Mouse (Mus musculus) forebrain, embryonic 12.5 days (tissue): ENCODE measurements at regions not wholly inside any gene's neighbourhood (a gene's known extent, or its start where the extent isn't known, plus 50 kb on each side); places are given as distances from the start of the nearest gene placed in this dataset.

Source experiments
- ATAC-seq: fragments of 200-750 bp; cut with Nextera tagmentation; 2 replicates; pipeline ENCODE4 v1.8.0; 2017; ENCODE audit warnings: moderate TSS enrichment; ENCODE audit not compliant: low FRiP score
- H3K27ac ChIP-seq: fragments of 300-500 bp; sonication (generic); 2 replicates; pipeline ENCODE4 v1.5.1; 2016; ENCODE audit warnings: mild to moderate bottlenecking
- H3K27me3 ChIP-seq: fragments of 300-500 bp; sonication (generic); 2 replicates; pipeline ENCODE4 v1.6.1; 2016; ENCODE audit warnings: mild to moderate bottlenecking
- H3K36me3 ChIP-seq: fragments of 300-500 bp; sonication (generic); replicated peaks from 2 replicates; pipeline ENCODE4 v1.6.1; 2016; ENCODE audit warnings: mild to moderate bottlenecking
- H3K4me1 ChIP-seq: fragments of 300-500 bp; sonication (generic); 2 replicates; pipeline ENCODE4 v1.6.1; 2016
- H3K4me2 ChIP-seq: fragments of 300-500 bp; sonication (generic); 2 replicates; pipeline ENCODE4 v1.6.1; 2016; ENCODE audit warnings: mild to moderate bottlenecking, moderate library complexity
- H3K4me3 ChIP-seq: fragments of 300-500 bp; sonication (generic); replicated peaks from 2 replicates; pipeline ENCODE4 v1.5.1; 2016; ENCODE audit warnings: mild to moderate bottlenecking
- H3K9ac ChIP-seq: fragments of 300-500 bp; sonication (generic); 2 replicates; pipeline ENCODE4 v1.6.1; 2016; ENCODE audit warnings: mild to moderate bottlenecking
- H3K9me3 ChIP-seq: fragments of 300-500 bp; sonication (generic); 2 replicates; pipeline ENCODE4 v1.6.1; 2016
- WGBS: fragments of 180-500 bp; shearing (Covaris S2); methylation state at CpG from one replicate; pipeline ENCODE4 v1.1.7; 2016; 5-methylcytosine and 5-hydroxymethylcytosine counted together

DNA sequence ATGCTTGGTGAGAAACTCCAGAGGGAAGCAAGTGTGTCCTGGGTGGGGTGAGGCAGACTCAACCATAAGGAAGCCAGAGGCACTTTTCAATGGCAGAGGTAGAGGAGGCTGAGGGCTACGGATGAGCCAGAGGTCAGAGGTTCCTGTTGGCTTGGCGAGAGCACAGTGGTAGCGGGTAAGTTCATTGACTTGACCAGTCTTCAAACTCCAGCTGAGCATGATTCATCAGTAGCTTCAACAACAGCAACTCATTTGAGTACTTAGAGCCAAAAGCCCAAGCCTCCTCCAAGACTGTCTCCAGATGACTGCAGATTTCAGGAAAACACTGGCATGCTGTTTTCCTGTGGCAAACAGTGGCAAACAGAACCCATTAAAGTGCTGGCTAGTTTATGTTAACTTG, 65.8 kb upstream of the Tspan2 start:
- 88% methylated on average over 3 of the region's 3 CpGs for WGBS

DNA sequence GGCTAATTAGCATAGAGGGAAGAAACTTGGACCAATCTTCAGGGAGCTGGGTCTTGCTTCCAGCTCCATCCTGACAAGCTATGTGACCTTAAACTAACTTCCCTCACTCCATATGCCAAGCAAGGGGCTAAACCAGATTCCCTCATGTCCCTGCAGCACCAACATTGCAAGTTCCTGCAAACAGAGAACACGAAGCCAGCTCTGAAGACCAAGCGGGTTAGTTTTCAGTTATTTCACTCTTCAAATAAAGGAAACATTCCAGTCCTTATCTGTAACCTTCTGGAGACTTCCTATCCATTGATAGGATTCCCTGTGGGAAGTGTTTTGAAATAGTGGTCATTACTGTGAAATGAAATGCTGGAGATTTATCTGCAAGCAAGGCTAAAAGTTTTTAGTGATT, 64.4 kb upstream of the Tspan2 start:
- Histone ChIP-seq H3K27ac (no peak overlapping the region), H3K4me3 (no peak overlapping the region), H3K4me2 (no peak overlapping the region), H3K9ac (no peak overlapping the region), H3K36me3 (no peaks in the 10 kb centered on the region), H3K27me3 (no peaks in the 10 kb centered on the region), H3K4me1 (no peaks in the 10 kb centered on the region), H3K9me3 (no peaks in the 10 kb centered on the region)
- 84% methylated on average over 2 of the region's 2 CpGs for WGBS
- ATAC-seq = no peak

More for the DNA sequence above, 65.8 kb upstream of the Tspan2 start:
- Histone ChIP-seq H3K27ac (no peak overlapping the region), H3K36me3 (no peaks in the 10 kb centered on the region), H3K4me1 (no peaks in the 10 kb centered on the region), H3K27me3 (no peaks in the 10 kb centered on the region), H3K9me3 (no peaks in the 10 kb centered on the region), H3K4me2 (no peak overlapping the region), H3K4me3 (no peak overlapping the region), H3K9ac (no peak overlapping the region)
- ATAC-seq = no peak

DNA sequence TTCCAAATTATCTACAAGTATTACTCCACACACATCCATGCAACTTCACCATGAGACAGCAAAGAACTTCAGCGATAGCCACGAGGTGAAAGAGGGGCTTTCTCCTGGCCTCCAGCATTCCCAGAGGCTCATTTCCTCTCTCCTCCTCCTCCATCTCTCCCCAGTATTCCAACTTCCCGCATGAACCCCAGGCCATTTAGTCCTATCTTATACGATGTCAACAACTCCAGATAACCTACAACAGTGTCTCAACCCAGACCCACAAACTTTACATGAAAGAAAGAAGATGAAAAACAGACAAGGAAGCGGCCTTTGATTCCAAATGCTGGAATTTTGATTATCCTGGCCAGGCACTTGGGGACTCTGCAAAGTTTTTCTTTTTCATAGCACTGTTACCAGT, 63.8 kb upstream of the Tspan2 start:
- Histone ChIP-seq H3K27me3 (no peaks in the 10 kb centered on the region), H3K4me1 (no peaks in the 10 kb centered on the region), H3K4me2 (no peak overlapping the region), H3K36me3 (no peaks in the 10 kb centered on the region), H3K27ac (no peak overlapping the region), H3K9ac (no peak overlapping the region), H3K9me3 (no peaks in the 10 kb centered on the region), H3K4me3 (no peak overlapping the region)
- WGBS = 85% methylated on average over 5 of the region's 5 CpGs
- ATAC-seq = no peak

DNA sequence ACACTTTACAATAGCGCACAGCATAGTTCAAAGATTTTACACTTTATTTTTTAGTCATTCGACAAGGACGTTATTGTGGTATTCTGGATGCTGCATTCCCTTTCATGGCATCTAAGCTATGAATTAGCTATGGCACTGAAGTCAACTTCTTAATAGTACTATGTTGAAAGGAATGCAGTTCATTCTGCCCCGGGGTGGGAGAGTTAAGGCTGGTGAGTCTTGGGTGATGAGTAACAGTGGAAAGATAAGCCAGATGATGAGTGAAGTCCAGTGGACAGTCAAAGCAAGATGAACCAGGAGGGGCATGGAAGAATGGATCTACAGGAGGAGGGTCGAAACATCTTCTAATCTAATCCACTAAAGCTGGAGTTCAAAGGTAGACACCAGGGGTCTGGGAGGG, 63.4 kb upstream of the Tspan2 start:
- no peak overlapping the region for H3K27ac ChIP-seq
- WGBS = 88% methylated on average over 5 of the region's 5 CpGs
- H3K4me2 ChIP-seq = no peak overlapping the region
- H3K4me1 ChIP-seq = no peaks in the 10 kb centered on the region
- H3K9ac ChIP-seq = no peak overlapping the region
- no peak for ATAC-seq
- H3K36me3 ChIP-seq = no peaks in the 10 kb centered on the region
- H3K27me3 ChIP-seq = no peaks in the 10 kb centered on the region
- H3K9me3 ChIP-seq = no peaks in the 10 kb centered on the region
- no peak overlapping the region for H3K4me3 ChIP-seq

DNA sequence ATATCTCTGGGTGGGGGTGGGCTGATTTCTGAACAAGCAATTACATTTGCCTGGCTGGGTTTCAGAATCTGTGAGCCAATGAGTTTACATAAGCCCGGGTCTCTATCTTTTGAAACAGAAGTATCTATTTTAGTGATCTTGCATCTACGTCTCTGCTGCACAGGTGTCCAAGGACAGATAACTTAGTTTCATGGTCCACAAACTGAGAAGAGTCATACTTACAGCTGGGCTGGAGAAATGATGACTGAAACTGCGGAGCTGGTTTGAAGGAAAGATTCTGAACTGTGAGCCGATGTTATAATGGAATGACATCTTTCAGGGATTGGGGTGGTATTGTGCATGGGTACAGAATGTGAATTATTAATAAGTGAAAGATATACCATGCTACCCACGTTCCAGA, 60.8 kb upstream of the Tspan2 start:
- H3K27me3 ChIP-seq = no peaks in the 10 kb centered on the region
- WGBS = 86% methylated on average over 5 of the region's 5 CpGs

DNA sequence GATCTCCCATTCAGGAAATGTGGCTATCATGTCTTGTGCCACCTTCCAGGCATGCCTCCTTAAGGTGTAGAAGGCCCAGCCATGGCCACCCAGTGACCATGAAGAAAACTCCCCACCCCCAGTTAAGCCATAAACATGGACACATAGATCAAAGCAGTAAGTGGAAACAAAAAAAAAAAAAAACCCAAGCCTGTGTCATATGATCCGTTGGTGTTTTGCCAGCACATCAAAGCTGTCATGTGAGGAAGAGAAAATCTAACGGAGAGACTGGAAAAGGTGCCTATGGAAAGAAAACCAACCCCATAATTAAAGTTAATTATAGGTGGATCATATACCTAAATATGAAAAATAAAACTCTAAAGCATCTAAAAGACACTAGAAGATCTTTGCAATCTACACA, 60.3 kb upstream of the Tspan2 start:
- Histone ChIP-seq H3K4me2 (no peak overlapping the region), H3K9ac (no peak overlapping the region), H3K27me3 (no peaks in the 10 kb centered on the region), H3K4me1 (no peaks in the 10 kb centered on the region), H3K4me3 (no peak overlapping the region), H3K9me3 (no peaks in the 10 kb centered on the region), H3K36me3 (no peaks in the 10 kb centered on the region), H3K27ac (no peak overlapping the region)
- no peak for ATAC-seq
- WGBS = 59% methylated on average over 2 of the region's 2 CpGs

More for the DNA sequence above, 60.8 kb upstream of the Tspan2 start:
- no peak overlapping the region for H3K4me3 ChIP-seq
- H3K9me3 ChIP-seq = no peaks in the 10 kb centered on the region
- no peak for ATAC-seq
- H3K27ac ChIP-seq = no peak overlapping the region
- no peaks in the 10 kb centered on the region for H3K36me3 ChIP-seq
- H3K9ac ChIP-seq = no peak overlapping the region
- H3K4me1 ChIP-seq = no peaks in the 10 kb centered on the region
- H3K4me2 ChIP-seq = no peak overlapping the region

DNA sequence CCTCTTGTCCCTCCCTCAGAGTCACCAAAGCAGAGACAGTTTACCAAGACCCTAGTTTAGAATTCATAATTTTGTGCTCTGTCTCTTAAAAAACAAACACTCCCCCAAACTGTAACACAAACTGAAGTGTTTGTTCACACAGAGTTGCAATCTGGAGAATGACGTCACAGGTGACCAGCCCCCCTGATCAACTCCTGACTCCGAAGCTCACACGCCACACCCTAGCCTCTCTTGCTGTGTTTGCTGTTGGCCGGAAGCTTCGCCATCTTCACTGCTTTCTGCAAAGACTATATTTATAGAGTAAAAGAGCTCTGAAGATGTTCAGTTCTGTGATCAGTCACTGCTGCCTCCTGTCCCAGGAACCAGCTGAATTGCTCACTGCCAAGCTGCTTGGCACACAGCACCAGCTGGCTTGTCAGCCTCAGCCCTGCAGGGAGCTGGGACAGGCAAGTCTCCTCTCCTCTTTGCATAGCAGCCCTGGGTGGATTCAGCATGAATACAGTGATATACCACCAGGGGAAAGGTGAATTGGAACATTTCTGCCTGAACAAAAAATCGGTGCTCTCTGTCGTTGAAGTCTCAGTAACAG, 57.3 kb upstream of the Tspan2 start:
- H3K27me3 ChIP-seq = no peaks in the 10 kb centered on the region
- no peaks in the 10 kb centered on the region for H3K36me3 ChIP-seq
- H3K9me3 ChIP-seq = no peaks in the 10 kb centered on the region
- WGBS = 84% methylated on average over 7 of the region's 7 CpGs
- no peak overlapping the region for H3K4me3 ChIP-seq
- H3K4me1 ChIP-seq = no peaks in the 10 kb centered on the region
- H3K27ac ChIP-seq = no peak overlapping the region
- ATAC-seq = no peak
- no peak overlapping the region for H3K9ac ChIP-seq
- H3K4me2 ChIP-seq = no peak overlapping the region

DNA sequence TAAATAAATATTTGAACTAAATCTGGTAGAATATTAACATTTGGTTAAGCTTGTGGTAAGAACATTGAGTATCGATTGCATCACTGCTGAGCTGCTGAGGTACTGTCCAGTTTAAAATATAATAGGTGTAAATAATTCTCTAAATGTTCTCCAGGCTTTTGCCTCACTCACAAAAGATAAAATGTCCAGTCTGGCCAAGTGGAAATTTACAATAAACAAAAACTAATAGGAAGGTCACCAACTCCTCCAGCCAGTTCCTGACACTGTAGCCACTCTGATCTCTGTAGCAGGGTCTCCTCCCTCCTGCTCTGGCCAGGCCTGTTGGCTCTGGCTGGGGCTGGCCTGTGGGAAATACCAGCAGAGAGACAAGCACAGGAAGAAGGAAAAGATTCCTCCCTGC, 55.8 kb upstream of the Tspan2 start:
- H3K9ac ChIP-seq = no peak overlapping the region
- WGBS = 86% methylated on average over 1 of the region's 1 CpGs

DNA sequence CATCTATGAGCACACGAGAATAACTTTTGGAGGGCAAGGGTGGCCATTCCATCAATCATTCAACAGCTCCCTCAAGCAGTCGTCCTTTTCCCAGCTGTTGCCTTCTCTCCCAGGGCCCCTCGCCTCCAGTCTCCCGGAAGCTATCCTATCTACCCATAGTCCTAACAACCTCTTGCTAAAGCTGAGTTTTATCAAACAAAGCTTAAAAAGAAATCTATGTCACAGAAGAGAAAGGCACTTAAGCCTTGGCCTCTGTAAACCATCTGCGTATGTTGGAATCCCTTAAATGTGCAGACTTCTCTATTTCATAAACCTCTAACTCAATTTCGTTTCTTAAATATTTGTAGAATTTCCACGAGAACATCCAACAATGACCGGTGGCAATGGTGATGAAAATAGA, 51.9 kb upstream of the Tspan2 start:
- Histone ChIP-seq H3K36me3 (no peaks in the 10 kb centered on the region), H3K4me2 (no peak overlapping the region), H3K4me1 (no peaks in the 10 kb centered on the region), H3K9ac (no peak overlapping the region), H3K27me3 (no peaks in the 10 kb centered on the region), H3K27ac (no peak overlapping the region), H3K4me3 (no peak overlapping the region), H3K9me3 (no peaks in the 10 kb centered on the region)
- ATAC-seq = no peak
- WGBS = 87% methylated on average over 8 of the region's 8 CpGs

More for the DNA sequence above, 55.8 kb upstream of the Tspan2 start:
- ATAC-seq = no peak
- Histone ChIP-seq H3K36me3 (no peaks in the 10 kb centered on the region), H3K4me1 (no peaks in the 10 kb centered on the region), H3K4me2 (no peak overlapping the region), H3K4me3 (no peak overlapping the region), H3K27ac (no peak overlapping the region), H3K27me3 (no peaks in the 10 kb centered on the region), H3K9me3 (no peaks in the 10 kb centered on the region)

DNA sequence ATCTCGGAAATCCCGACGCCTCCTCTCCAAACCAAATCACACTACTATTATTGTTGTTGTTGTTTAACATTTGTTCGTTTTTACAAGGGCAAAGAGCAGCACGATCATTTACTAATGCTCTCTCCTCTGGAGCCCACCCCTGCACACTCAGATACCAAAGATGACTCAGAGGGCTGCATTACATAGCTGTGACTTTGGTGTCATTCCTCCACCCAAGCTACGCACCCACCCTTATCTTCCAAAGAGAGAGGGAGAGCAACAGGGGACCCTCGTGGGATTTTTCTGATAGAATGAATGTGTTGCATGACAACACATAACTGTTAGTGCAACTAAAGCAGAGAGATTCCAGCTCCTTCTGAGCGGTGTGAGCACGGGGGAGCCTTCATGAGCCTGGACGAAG, 50.8 kb upstream of the Tspan2 start:
- ATAC-seq = no peak
- no peaks in the 10 kb centered on the region for H3K9me3 ChIP-seq
- H3K36me3 ChIP-seq = no peaks in the 10 kb centered on the region
- no peak overlapping the region for H3K4me3 ChIP-seq
- no peak overlapping the region for H3K27ac ChIP-seq
- no peaks in the 10 kb centered on the region for H3K27me3 ChIP-seq
- H3K4me2 ChIP-seq = no peak overlapping the region
- H3K4me1 ChIP-seq = no peaks in the 10 kb centered on the region
- 86% methylated on average over 10 of the region's 10 CpGs for WGBS
- H3K9ac ChIP-seq = no peak overlapping the region
